Mouse (Mus musculus) myocyte (in vitro differentiated cells): ENCODE measurements around the gene Hic1. TPM values are rescaled to one million over a fixed set of nuclear protein-coding genes. Genes with fewer than 3 reads are reported as not detected.

Experiments
- H3K27me3 ChIP-seq: one replicate; pipeline ENCODE4 v1.6.1; 2011; ENCODE audit not compliant: control insufficient read depth, insufficient read depth, insufficient read length
- H3K36me3 ChIP-seq: one replicate; pipeline ENCODE4 v1.6.1; 2011; ENCODE audit not compliant: control insufficient read depth, insufficient read depth
- H3K4me2 ChIP-seq: one replicate; pipeline ENCODE4 v1.6.1; 2011; ENCODE audit warnings: low read depth, control low read depth
- H3K4me3 ChIP-seq: one replicate; pipeline ENCODE4 v1.5.1; 2011; ENCODE audit warnings: mild to moderate bottlenecking, control low read depth, moderate library complexity
- H3K79me2 ChIP-seq: one replicate; pipeline ENCODE4 v1.6.1; 2011; ENCODE audit not compliant: control insufficient read depth, insufficient read depth
- H3ac ChIP-seq: one replicate; pipeline ENCODE4 v1.6.1; 2011; ENCODE audit not compliant: control insufficient read depth, insufficient read length
- CEBPB ChIP-seq: IDR thresholded peaks from 2 replicates; pipeline ENCODE4 v1.6.1; 2011; ENCODE audit warnings: mild to moderate bottlenecking, moderate library complexity; ENCODE audit not compliant: poor library complexity, insufficient read depth, severe bottlenecking
- E2F4 ChIP-seq: IDR thresholded peaks from one replicate; pipeline ENCODE4 v1.6.1; 2011; ENCODE audit warnings: mild to moderate bottlenecking, control low read depth, moderate library complexity; ENCODE audit not compliant: insufficient read depth
- MAX ChIP-seq: IDR thresholded peaks from one replicate; pipeline ENCODE4 v1.6.1; 2011; ENCODE audit warnings: low read depth, mild to moderate bottlenecking, control low read depth
- MYOD1 ChIP-seq, 3 experiments: IDR thresholded peaks; one replicate each; pipeline ENCODE4 v1.6.1; 2011; ENCODE audit warnings: control low read depth in 2 of 3, low read depth in 2 of 3, mild to moderate bottlenecking in 2 of 3, moderate library complexity in 1 of 3; ENCODE audit not compliant: insufficient read length in 2 of 3, control insufficient read depth in 1 of 3
- MYOG ChIP-seq, 3 experiments: IDR thresholded peaks; one replicate each; pipeline ENCODE4 v1.6.1; 2011; ENCODE audit warnings: control low read depth in 2 of 3, low read depth in 2 of 3, mild to moderate bottlenecking in 2 of 3; ENCODE audit not compliant: insufficient read length in 2 of 3, control insufficient read depth in 1 of 3, insufficient read depth in 1 of 3
- POLR2A ChIP-seq: IDR thresholded peaks from one replicate; pipeline ENCODE4 v1.6.1; 2011; ENCODE audit warnings: low read depth, mild to moderate bottlenecking, control low read depth, moderate library complexity; ENCODE audit not compliant: insufficient read length
- POLR2AphosphoS2 ChIP-seq: IDR thresholded peaks from one replicate; pipeline ENCODE4 v1.6.1; 2011; ENCODE audit warnings: low read depth, control low read depth; ENCODE audit not compliant: insufficient read length
- REST ChIP-seq: IDR thresholded peaks from one replicate; pipeline ENCODE4 v1.6.1; 2011; ENCODE audit warnings: mild to moderate bottlenecking, control low read depth, moderate library complexity; ENCODE audit not compliant: insufficient read depth, insufficient read length
- SRF ChIP-seq: IDR thresholded peaks from one replicate; pipeline ENCODE4 v1.6.1; 2011; ENCODE audit warnings: low read depth; ENCODE audit not compliant: control insufficient read depth, insufficient read length
- TCF12 ChIP-seq: IDR thresholded peaks from one replicate; pipeline ENCODE4 v1.6.1; 2011; ENCODE audit warnings: mild to moderate bottlenecking, control low read depth; ENCODE audit not compliant: poor library complexity, insufficient read depth, severe bottlenecking
- TCF3 ChIP-seq: IDR thresholded peaks from one replicate; pipeline ENCODE4 v1.6.1; 2011; ENCODE audit warnings: low read depth, control low read depth; ENCODE audit not compliant: insufficient read length
- USF1 ChIP-seq: IDR thresholded peaks from one replicate; pipeline ENCODE4 v1.6.1; 2011; ENCODE audit warnings: low read depth, mild to moderate bottlenecking, control low read depth, moderate library complexity
- polyA plus RNA-seq: library from polyadenylated mRNA; unstranded; fragments of >200 nt; fragmentation: generic; extraction: Trizol; gene quantifications from one replicate; pipeline ENCODE4 v1.2.1, GENCODE M21; 2012; ENCODE audit warnings: missing spikeins

Hic1 gene
- polyA plus RNA-seq, 1 experiment = 0.11 TPM

DNA sequence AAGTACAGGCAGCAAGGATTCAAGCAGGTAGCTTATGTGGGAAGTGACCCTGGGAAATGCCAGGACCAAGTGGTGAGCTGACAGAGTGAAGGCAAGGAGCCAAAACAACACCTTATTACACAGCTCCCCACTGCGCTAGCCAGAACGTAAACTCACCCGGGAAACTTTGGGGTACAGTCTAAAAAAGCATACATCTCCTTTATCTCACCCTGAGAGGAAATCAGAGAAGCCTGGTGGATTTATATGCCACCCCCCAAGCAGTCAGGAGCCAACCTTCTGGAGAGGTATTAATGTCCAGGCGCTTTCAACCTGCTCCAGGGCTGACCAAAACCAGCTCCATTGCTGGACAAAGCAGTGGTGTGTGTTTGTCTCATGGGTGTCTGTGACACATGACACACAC, 34.6 kb upstream of the Hic1 start:
- Histone ChIP-seq H3K4me3 (no peak overlapping the region), H3K79me2 (no peaks in the 10 kb centered on the region), H3K4me2 (no peak overlapping the region), H3K36me3 (no peaks in the 10 kb centered on the region), H3K27me3 (peaks cover 1% of the 10 kb centered on the region), H3ac (no peak overlapping the region)
- TF ChIP-seq POLR2A (no peak), USF1 (no peak), MAX (no peak), MYOD1 (IDR thresholded peaks at IDR 0.05; ENCODE audit: control insufficient read depth in 1 of 3, insufficient read length in 2 of 3, low read depth in 2 of 3) (no peak), TCF12 (no peak), CEBPB (no peak), POLR2AphosphoS2 (no peak), REST (no peak), SRF (no peak)

DNA sequence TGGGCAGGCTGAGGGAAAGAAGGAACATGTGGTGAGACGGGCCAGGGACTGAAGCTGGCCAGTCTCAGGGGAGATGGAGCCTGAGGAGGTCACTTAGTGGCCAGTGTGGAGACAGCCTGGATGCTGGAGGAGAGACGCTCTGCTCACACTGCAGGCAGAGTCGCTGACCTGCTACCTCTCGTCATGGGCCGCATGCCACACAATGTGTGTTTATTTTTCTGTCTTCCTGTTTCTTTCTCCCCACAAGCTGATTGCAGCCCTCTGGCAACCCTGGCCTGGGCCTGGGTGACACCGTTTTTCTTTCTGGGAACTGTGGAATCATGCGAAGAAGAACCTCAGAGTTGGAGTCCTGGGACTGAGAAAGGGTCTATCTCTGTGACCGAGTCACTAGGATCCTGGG, 32.4 kb upstream of the Hic1 start:
- H3K4me3 ChIP-seq = no peak overlapping the region
- peaks cover 7% of the 10 kb centered on the region for H3K27me3 ChIP-seq
- TF ChIP-seq MYOD1 (IDR thresholded peaks at IDR 0.05; ENCODE audit: control insufficient read depth in 1 of 3, insufficient read length in 2 of 3, low read depth in 2 of 3) (no peak), USF1 (no peak), REST (no peak), SRF (no peak)
- H3ac ChIP-seq = no peak overlapping the region
- H3K4me2 ChIP-seq = no peak overlapping the region
- no peaks in the 10 kb centered on the region for H3K36me3 ChIP-seq
- H3K79me2 ChIP-seq = no peaks in the 10 kb centered on the region

DNA sequence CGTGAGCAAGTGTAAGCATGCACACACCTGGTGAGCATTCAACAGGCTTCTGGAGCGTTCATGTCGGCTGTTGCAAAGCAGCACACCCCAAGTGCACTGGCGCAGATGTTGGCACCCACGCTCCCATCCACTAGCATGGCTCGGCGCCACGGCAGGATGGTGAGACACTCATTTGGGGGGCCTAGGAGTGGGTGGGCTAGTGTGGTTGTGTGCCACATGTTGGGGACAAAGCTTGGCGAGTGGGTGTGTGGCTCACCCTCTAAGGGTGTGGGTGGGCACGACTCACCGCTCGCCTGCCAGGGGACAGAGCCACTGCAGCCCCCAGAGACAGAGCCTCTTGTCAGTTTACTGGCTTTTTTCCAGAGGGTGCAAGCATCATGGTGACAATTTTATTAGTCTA, 31.6 kb upstream of the Hic1 start:
- no peak overlapping the region for H3K4me3 ChIP-seq
- TF ChIP-seq TCF3 (no peak), REST (no peak), POLR2A (no peak), MYOG (IDR thresholded peaks at IDR 0.05; ENCODE audit: control insufficient read depth in 1 of 3, insufficient read depth in 1 of 3, insufficient read length in 2 of 3, low read depth in 2 of 3) (no peak), USF1 (no peak), SRF (no peak), MAX (no peak), POLR2AphosphoS2 (no peak), TCF12 (no peak), E2F4 (no peak), CEBPB (no peak), MYOD1 (IDR thresholded peaks at IDR 0.05; ENCODE audit: control insufficient read depth in 1 of 3, insufficient read length in 2 of 3, low read depth in 2 of 3) (no peak)
- peaks cover 8% of the 10 kb centered on the region for H3K27me3 ChIP-seq
- no peak overlapping the region for H3ac ChIP-seq
- no peaks in the 10 kb centered on the region for H3K36me3 ChIP-seq
- no peak overlapping the region for H3K4me2 ChIP-seq
- H3K79me2 ChIP-seq = no peaks in the 10 kb centered on the region

DNA sequence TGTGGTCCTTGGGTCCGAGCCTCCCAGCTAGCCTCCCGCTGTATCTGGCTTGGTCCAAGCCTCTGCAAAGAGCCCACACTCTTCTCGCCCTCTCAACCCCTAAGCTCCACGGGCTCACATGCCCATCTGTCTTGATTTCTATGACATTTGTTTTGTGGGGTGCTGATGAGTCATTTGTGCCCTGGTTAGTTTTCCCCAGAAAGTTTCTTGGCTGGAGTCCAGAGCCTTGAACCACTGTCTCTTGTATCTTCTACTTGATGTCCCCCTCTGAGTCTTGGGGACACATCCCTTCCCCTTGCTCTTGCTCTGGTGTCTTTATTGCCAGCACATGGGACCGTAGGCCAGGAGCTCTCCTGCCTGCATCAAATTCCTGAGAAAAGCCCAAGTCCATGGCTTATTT, 30.6 kb upstream of the Hic1 start:
- Histone ChIP-seq H3ac (no peak overlapping the region), H3K4me3 (no peak overlapping the region), H3K79me2 (no peaks in the 10 kb centered on the region), H3K4me2 (no peak overlapping the region), H3K27me3 (peaks cover 18% of the 10 kb centered on the region), H3K36me3 (no peaks in the 10 kb centered on the region)
- TF ChIP-seq E2F4 = no peak
- TF ChIP-seq MAX = no peak

DNA sequence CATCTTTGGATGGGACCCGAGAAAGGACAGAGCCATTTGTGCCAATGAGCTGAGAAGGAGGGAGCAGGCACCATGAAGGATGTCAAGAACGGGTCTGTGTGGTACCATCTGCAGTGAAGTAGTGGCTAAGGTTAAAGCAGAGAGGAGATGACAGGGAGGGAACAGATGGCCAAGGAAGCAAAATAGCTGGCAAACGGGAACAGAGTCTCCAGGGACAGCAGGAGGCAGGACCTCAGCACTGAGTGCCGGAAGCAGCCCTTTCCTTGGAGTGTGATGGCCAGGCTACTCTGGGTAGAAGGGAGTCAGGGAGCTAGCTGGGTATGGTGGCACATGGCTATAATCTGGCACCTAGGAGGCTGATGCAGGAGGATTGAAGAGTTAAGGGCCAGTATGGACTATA, 29.5 kb upstream of the Hic1 start:
- H3K4me2 ChIP-seq = no peak overlapping the region
- no peak overlapping the region for H3ac ChIP-seq
- H3K79me2 ChIP-seq = no peaks in the 10 kb centered on the region
- H3K36me3 ChIP-seq = no peaks in the 10 kb centered on the region
- no peak for TF ChIP-seq POLR2A
- no peak for TF ChIP-seq SRF
- no peak for TF ChIP-seq TCF3
- TF ChIP-seq E2F4 = no peak
- TF ChIP-seq REST = no peak
- no peak for TF ChIP-seq USF1
- TF ChIP-seq MAX = no peak
- TF ChIP-seq MYOG (IDR thresholded peaks at IDR 0.05; ENCODE audit: control insufficient read depth in 1 of 3, insufficient read depth in 1 of 3, insufficient read length in 2 of 3, low read depth in 2 of 3) = no peak
- no peak for TF ChIP-seq TCF12
- TF ChIP-seq CEBPB = no peak
- TF ChIP-seq POLR2AphosphoS2 = no peak
- no peak for TF ChIP-seq MYOD1 (IDR thresholded peaks at IDR 0.05; ENCODE audit: control insufficient read depth in 1 of 3, insufficient read length in 2 of 3, low read depth in 2 of 3)
- H3K4me3 ChIP-seq = no peak overlapping the region
- peaks cover 30% of the 10 kb centered on the region for H3K27me3 ChIP-seq
